Mouse (Mus musculus): ENCODE data around the gene Adad1. TPM values are rescaled to one million over a fixed set of nuclear protein-coding genes. Genes with fewer than 3 reads are reported as not detected.

The Adad1 gene
- polyA plus RNA-seq, 1 experiment from 2014 or later, result 0.09 TPM

DNA sequence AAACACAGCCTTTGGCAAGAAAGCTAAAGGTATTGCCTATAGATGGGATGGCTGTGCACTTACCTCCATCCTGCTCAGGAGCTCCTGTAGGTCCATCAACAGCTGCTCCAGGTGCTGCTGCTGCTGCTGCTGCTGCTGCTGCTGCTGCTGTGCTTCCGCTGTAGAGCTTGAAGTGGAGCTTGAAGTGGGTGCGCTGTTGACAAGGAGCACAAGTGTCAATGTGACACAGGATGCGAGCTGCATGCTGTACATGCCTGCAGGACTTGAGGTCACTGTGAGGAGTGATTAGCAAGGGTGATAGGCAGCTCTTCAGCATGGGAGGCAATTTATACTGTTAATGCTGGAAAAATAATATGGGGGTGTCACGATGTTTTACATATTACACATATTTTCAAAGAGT, 62.3 kb downstream of the Adad1 start, which contains the start of gene Il2:
TSS of gene Il2 (minus strand) at position 305 of the 400 bp plus-strand sequence.
- no peak for ATAC-seq
- Histone ChIP-seq H3K9me3 (ENCODE audit: control insufficient read depth) (no peaks in the 10 kb centered on the region), H3K4me3 (ENCODE audit: low read depth, low read length) (no peak within 1 kb of the TSS), H3K9ac (ENCODE audit: low read depth, low read length) (no peak within 1 kb of the TSS), H3K27ac (ENCODE audit: low read depth, low read length) (no peak within 1 kb of the TSS), H3K4me1 (replicated peaks; ENCODE audit: control insufficient read depth, insufficient read depth, low read length) (no peaks in the 10 kb centered on the region), H3K27me3 (replicated peaks; ENCODE audit: control insufficient read depth, insufficient read depth, low read length) (no peaks in the 10 kb centered on the region), H3K36me3 (ENCODE audit: control insufficient read depth, insufficient read depth) (no peaks in the 10 kb centered on the region), H3K4me2 (replicated peaks; ENCODE audit: low read depth) (no peak within 1 kb of the TSS)
- no peak for TF ChIP-seq CTCF (IDR thresholded peaks at IDR 0.05; ENCODE audit: low read depth)
- 77% methylated on average over 4 of the region's 4 CpGs for WGBS

DNA sequence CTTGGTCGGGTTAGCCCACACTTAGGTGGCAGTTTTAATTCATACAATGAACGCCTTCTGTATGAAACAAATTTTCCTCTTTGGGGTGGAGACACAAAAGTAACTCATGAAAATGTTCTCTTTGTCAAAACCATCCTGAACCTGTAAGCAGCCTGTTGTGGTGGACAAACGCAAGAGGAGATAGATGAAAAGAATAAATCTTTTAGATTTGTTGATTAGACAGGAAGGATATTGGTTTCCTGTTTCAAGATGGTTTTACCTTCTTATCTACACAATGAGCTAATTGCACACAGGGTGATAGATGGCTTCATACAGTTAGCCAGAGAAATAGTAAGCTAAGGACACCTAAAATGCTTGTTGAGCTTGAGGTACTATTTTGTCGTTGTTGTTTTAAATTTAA, 62.8 kb downstream of the Adad1 start:
- no peaks in the 10 kb centered on the region for H3K4me1 ChIP-seq (replicated peaks; ENCODE audit: control insufficient read depth, insufficient read depth, low read length)
- TF ChIP-seq CTCF (IDR thresholded peaks at IDR 0.05; ENCODE audit: low read depth), result no peak
- no peaks in the 10 kb centered on the region for H3K36me3 ChIP-seq (ENCODE audit: control insufficient read depth, insufficient read depth)
- H3K4me3 ChIP-seq (ENCODE audit: low read depth, low read length), result no peak overlapping the region
- no peaks in the 10 kb centered on the region for H3K9me3 ChIP-seq (ENCODE audit: control insufficient read depth)
- ATAC-seq, result no peak
- H3K9ac ChIP-seq (ENCODE audit: low read depth, low read length), result no peak overlapping the region
- H3K27me3 ChIP-seq (replicated peaks; ENCODE audit: control insufficient read depth, insufficient read depth, low read length), result no peaks in the 10 kb centered on the region
- WGBS, result 66% methylated on average over 4 of the region's 4 CpGs
- H3K27ac ChIP-seq (ENCODE audit: low read depth, low read length), result no peak overlapping the region
- H3K4me2 ChIP-seq (replicated peaks; ENCODE audit: low read depth), result no peak overlapping the region

DNA sequence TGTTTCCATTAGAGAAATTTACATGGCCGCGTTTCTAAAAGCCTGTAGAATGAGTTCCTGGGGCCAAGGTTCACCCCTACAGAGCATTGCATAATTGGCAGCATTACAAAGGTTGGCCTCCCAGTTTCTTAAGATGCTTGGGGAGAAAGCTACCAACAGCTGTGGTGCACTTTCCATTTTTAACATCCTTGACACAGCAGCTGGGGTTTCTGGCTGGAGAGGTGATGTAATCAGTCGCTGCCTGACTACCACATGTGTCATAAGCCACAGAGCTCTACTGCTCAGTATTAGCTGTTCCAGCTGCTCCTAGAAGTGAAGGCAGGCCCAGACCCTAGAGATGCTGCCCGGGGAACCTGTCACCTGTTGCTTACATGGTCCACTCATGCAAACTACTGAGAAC, 64.9 kb downstream of the Adad1 start:
- ATAC-seq, result no peak
- Histone ChIP-seq H3K27ac (ENCODE audit: low read depth, low read length) (no peak overlapping the region), H3K27me3 (replicated peaks; ENCODE audit: control insufficient read depth, insufficient read depth, low read length) (no peaks in the 10 kb centered on the region), H3K9me3 (ENCODE audit: control insufficient read depth) (no peaks in the 10 kb centered on the region), H3K4me3 (ENCODE audit: low read depth, low read length) (no peak overlapping the region), H3K36me3 (ENCODE audit: control insufficient read depth, insufficient read depth) (no peaks in the 10 kb centered on the region), H3K9ac (ENCODE audit: low read depth, low read length) (no peak overlapping the region), H3K4me1 (replicated peaks; ENCODE audit: control insufficient read depth, insufficient read depth, low read length) (no peaks in the 10 kb centered on the region), H3K4me2 (replicated peaks; ENCODE audit: low read depth) (no peak overlapping the region)
- TF ChIP-seq CTCF (IDR thresholded peaks at IDR 0.05; ENCODE audit: low read depth), result no peak
- 48% methylated on average over 4 of the region's 4 CpGs for WGBS

DNA sequence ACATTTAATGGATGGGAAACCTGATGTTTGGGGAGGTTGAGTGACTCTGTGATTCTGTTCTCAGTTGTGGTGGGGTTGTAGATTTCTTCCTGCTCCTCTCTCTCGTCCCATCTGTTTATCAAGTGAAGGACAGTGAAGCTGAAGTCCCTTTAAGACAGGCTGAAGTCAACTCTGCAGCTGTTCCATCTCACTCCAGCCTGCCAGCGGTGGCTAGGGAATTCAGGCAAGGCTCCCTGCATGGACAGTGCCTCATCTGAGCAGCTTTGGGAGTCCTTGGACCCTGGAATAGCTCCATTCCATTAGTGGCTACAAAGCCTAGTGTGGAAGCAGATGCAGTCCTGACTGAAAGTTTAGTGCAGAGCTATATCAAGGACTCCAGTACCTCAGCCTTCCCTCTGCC, 65.7 kb downstream of the Adad1 start:
- 60% methylated on average over 2 of the region's 2 CpGs for WGBS
- no peak overlapping the region for H3K27ac ChIP-seq (ENCODE audit: low read depth, low read length)
- H3K9me3 ChIP-seq (ENCODE audit: control insufficient read depth), result no peaks in the 10 kb centered on the region
- no peaks in the 10 kb centered on the region for H3K4me1 ChIP-seq (replicated peaks; ENCODE audit: control insufficient read depth, insufficient read depth, low read length)
- no peak for TF ChIP-seq CTCF (IDR thresholded peaks at IDR 0.05; ENCODE audit: low read depth)
- H3K4me2 ChIP-seq (replicated peaks; ENCODE audit: low read depth), result no peak overlapping the region
- ATAC-seq, result no peak
- H3K9ac ChIP-seq (ENCODE audit: low read depth, low read length), result no peak overlapping the region
- H3K36me3 ChIP-seq (ENCODE audit: control insufficient read depth, insufficient read depth), result no peaks in the 10 kb centered on the region
- H3K4me3 ChIP-seq (ENCODE audit: low read depth, low read length), result no peak overlapping the region
- H3K27me3 ChIP-seq (replicated peaks; ENCODE audit: control insufficient read depth, insufficient read depth, low read length), result no peaks in the 10 kb centered on the region

DNA sequence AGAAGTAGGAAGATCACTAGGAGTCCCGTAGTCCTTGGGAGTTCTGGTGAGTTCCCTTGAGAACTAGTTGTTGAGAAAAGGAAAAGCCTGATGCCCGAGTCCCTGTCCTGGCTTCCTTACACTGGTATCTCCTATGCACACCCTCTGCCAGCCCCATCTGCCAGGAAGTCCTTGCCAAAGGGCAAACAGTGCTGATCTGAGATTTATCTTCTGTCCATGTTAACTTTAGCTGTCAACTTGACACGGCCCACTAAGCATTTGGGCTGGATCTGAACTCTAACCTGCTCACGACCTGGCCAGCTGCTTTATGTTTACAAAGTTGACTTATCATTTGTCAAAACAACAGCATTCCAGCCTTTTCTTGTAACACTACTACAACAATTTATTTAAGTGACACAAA, 73.9 kb downstream of the Adad1 start:
- no peak for TF ChIP-seq CTCF (IDR thresholded peaks at IDR 0.05; ENCODE audit: low read depth)
- H3K36me3 ChIP-seq (ENCODE audit: control insufficient read depth, insufficient read depth), result no peaks in the 10 kb centered on the region
- no peak overlapping the region for H3K9ac ChIP-seq (ENCODE audit: low read depth, low read length)
- no peaks in the 10 kb centered on the region for H3K4me1 ChIP-seq (replicated peaks; ENCODE audit: control insufficient read depth, insufficient read depth, low read length)
- no peak overlapping the region for H3K4me2 ChIP-seq (replicated peaks; ENCODE audit: low read depth)
- ATAC-seq, result no peak
- H3K9me3 ChIP-seq (ENCODE audit: control insufficient read depth), result no peaks in the 10 kb centered on the region
- no peaks in the 10 kb centered on the region for H3K27me3 ChIP-seq (replicated peaks; ENCODE audit: control insufficient read depth, insufficient read depth, low read length)
- H3K27ac ChIP-seq (ENCODE audit: low read depth, low read length), result no peak overlapping the region
- WGBS, result 47% methylated on average over 4 of the region's 4 CpGs
- H3K4me3 ChIP-seq (ENCODE audit: low read depth, low read length), result no peak overlapping the region

DNA sequence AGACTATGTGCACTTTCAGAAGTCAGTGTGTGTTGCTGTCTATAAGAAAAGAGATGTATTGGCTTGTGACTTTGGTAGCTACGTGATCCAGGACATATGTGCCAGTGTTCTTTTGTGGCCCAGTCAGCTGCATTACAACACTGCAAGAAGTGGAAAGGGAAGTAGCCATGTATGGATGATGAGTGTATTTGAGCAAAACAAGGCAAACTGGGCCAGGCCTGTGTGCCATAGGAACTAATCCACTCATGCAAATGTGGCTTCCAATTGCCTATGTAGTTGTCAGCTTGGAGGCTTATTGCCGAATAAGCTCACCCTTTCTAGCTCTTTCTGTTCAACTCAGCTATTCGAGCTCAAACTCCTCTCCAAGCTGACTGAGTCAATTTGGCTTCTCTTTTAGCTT, 75.9 kb downstream of the Adad1 start:
- Histone ChIP-seq H3K36me3 (ENCODE audit: control insufficient read depth, insufficient read depth) (no peaks in the 10 kb centered on the region), H3K27ac (ENCODE audit: low read depth, low read length) (no peak overlapping the region), H3K4me1 (replicated peaks; ENCODE audit: control insufficient read depth, insufficient read depth, low read length) (no peaks in the 10 kb centered on the region), H3K4me3 (ENCODE audit: low read depth, low read length) (no peak overlapping the region), H3K9ac (ENCODE audit: low read depth, low read length) (no peak overlapping the region), H3K27me3 (replicated peaks; ENCODE audit: control insufficient read depth, insufficient read depth, low read length) (no peaks in the 10 kb centered on the region), H3K9me3 (ENCODE audit: control insufficient read depth) (no peaks in the 10 kb centered on the region), H3K4me2 (replicated peaks; ENCODE audit: low read depth) (no peak overlapping the region)
- 82% methylated on average over 3 of the region's 3 CpGs for WGBS
- no peak for TF ChIP-seq CTCF (IDR thresholded peaks at IDR 0.05; ENCODE audit: low read depth)
- no peak for ATAC-seq
